Mouse (Mus musculus): ENCODE measurements at regions not wholly inside any gene's neighbourhood (a gene's known extent, or its start where the extent isn't known, plus 50 kb on each side); places are given as distances from the start of the nearest gene placed in this dataset.

- ATAC-seq (replicated peaks; ENCODE audit: poor library complexity) = no peak
Measured at GRCm38 (mm10) chr6:31995977-31996376, 54.1 kb upstream of the 1700012A03Rik start.

GRCm38 (mm10) chr6:31995249-31995648 lies 54.8 kb upstream of the 1700012A03Rik start:
- ATAC-seq (replicated peaks; ENCODE audit: poor library complexity) = no peak

GRCm38 (mm10) chr6:31985698-31986097 lies 64.3 kb upstream of the 1700012A03Rik start:
- no peak for ATAC-seq (replicated peaks; ENCODE audit: poor library complexity)

- no peak for ATAC-seq (replicated peaks; ENCODE audit: poor library complexity)
Measured at GRCm38 (mm10) chr6:31976705-31977104, 73.3 kb upstream of the 1700012A03Rik start.

- ATAC-seq (replicated peaks; ENCODE audit: poor library complexity) = no peak
Measured at GRCm38 (mm10) chr6:31948063-31948481, 102.0 kb upstream of the 1700012A03Rik start.

- ATAC-seq (replicated peaks; ENCODE audit: poor library complexity) = no peak
Measured at GRCm38 (mm10) chr6:31946572-31946971, 103.5 kb upstream of the 1700012A03Rik start.

- ATAC-seq (replicated peaks; ENCODE audit: poor library complexity) = no peak
Measured at GRCm38 (mm10) chr6:31945347-31945746, 104.7 kb upstream of the 1700012A03Rik start.

- no peak for ATAC-seq (replicated peaks; ENCODE audit: poor library complexity)
Measured at GRCm38 (mm10) chr6:31944546-31944945, 105.5 kb upstream of the 1700012A03Rik start.

- ATAC-seq (replicated peaks; ENCODE audit: poor library complexity) = no peak
Measured at GRCm38 (mm10) chr6:31942696-31943095, 107.3 kb upstream of the 1700012A03Rik start.

GRCm38 (mm10) chr6:31938216-31938814 lies 111.7 kb upstream of the 1700012A03Rik start:
- ATAC-seq (replicated peaks; ENCODE audit: poor library complexity) = peak; percentile 89

- no peak for ATAC-seq (replicated peaks; ENCODE audit: poor library complexity)
Measured at GRCm38 (mm10) chr6:31937146-31937545, 112.9 kb upstream of the 1700012A03Rik start.

GRCm38 (mm10) chr6:31934826-31935225 lies 115.2 kb upstream of the 1700012A03Rik start:
- no peak for ATAC-seq (replicated peaks; ENCODE audit: poor library complexity)

- ATAC-seq (replicated peaks; ENCODE audit: poor library complexity) = no peak
Measured at GRCm38 (mm10) chr6:31933956-31934355, 116.1 kb upstream of the 1700012A03Rik start.

GRCm38 (mm10) chr6:31933364-31933763 lies 116.7 kb upstream of the 1700012A03Rik start:
- no peak for ATAC-seq (replicated peaks; ENCODE audit: poor library complexity)

- ATAC-seq (replicated peaks; ENCODE audit: poor library complexity) = no peak
Measured at GRCm38 (mm10) chr6:31931116-31931515, 118.9 kb upstream of the 1700012A03Rik start.

- ATAC-seq (replicated peaks; ENCODE audit: poor library complexity) = no peak
Measured at GRCm38 (mm10) chr6:31929165-31929564, 120.9 kb upstream of the 1700012A03Rik start.

- ATAC-seq (replicated peaks; ENCODE audit: poor library complexity) = no peak
Measured at GRCm38 (mm10) chr6:31927181-31927580, 122.9 kb upstream of the 1700012A03Rik start.

- no peak for ATAC-seq (replicated peaks; ENCODE audit: poor library complexity)
Measured at GRCm38 (mm10) chr6:31924669-31925046, 125.4 kb upstream of the 1700012A03Rik start.

GRCm38 (mm10) chr6:31923951-31924668 lies 125.9 kb upstream of the 1700012A03Rik start:
- no peak for ATAC-seq (replicated peaks; ENCODE audit: poor library complexity)

GRCm38 (mm10) chr6:31921561-31922152 lies 128.4 kb upstream of the 1700012A03Rik start:
- ATAC-seq (replicated peaks; ENCODE audit: poor library complexity) = no peak

GRCm38 (mm10) chr6:31917411-31918131 lies 132.5 kb upstream of the 1700012A03Rik start:
- ATAC-seq (replicated peaks; ENCODE audit: poor library complexity) = no peak

- ATAC-seq (replicated peaks; ENCODE audit: poor library complexity) = no peak
Measured at GRCm38 (mm10) chr6:31901791-31902190, 148.3 kb upstream of the 1700012A03Rik start.

Data from megakaryocyte progenitor cell, adult 5-6 weeks (primary cell).